Mouse (Mus musculus): ENCODE data around the gene Syne2.

Gene Syne2

DNA sequence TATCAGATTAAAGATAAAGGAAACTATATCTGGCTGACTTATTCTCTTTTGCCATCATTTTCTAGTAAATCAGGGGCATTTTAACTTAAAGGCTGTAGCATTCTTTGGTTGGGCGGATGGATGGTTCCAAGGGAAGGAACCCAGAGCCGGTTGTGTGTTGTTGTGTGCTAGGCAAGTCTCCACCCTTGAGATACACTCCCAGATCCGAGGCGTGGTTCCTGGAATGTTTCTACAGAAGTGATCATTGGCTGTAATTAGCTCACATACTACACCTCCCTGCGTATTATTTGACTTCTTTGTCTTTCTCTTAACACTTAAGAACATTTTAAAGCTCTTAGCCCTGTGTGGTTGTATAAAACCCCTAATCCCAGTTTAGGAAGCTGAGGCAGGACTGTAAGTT, 252.5 kb downstream of the Syne2 start:
- no peak for DNase-seq

DNA sequence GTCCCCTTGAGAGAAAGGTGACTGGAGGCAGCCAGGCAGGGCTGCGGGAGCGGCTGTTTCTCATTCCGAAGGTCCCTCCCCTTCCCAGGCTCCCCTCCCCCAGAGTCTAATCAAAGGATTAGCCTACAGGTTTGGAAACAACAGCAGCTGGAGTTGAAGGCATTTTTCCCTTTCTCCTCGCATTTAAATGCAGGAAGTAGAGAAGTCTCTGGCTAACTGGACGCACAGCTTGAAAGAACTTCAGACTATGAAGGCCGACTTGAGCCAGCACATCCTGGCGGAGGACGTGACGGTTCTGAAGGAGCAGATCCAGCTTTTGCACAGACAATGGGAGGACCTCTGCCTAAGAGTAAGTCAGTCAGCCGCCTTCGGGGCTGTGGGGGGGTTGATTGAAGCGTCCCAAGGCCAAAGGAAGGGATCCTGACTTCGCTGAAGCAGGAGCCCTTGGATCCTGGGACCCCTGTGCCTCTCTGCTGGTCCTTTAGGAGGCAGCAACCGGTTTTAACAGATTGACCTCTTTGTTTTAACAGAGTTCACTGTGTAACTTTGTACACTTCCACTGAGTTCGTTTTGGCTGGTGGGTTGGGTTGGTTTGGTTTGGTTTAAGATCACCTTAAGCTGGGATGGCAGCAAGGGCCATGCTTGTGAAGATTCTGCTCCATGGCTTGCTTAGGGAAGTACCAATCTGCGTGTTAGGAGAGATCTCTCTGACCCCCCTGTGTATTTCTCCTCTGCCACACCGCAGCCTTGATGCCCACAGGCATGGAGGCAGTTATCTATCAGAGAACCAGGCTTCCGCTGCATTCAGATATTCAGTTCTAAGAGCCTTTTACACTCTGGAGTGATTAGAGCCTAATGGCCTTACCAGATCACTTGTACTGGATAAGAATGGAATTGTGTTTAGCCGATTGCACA, 254.3 kb downstream of the Syne2 start:
- no peak for DNase-seq

DNA sequence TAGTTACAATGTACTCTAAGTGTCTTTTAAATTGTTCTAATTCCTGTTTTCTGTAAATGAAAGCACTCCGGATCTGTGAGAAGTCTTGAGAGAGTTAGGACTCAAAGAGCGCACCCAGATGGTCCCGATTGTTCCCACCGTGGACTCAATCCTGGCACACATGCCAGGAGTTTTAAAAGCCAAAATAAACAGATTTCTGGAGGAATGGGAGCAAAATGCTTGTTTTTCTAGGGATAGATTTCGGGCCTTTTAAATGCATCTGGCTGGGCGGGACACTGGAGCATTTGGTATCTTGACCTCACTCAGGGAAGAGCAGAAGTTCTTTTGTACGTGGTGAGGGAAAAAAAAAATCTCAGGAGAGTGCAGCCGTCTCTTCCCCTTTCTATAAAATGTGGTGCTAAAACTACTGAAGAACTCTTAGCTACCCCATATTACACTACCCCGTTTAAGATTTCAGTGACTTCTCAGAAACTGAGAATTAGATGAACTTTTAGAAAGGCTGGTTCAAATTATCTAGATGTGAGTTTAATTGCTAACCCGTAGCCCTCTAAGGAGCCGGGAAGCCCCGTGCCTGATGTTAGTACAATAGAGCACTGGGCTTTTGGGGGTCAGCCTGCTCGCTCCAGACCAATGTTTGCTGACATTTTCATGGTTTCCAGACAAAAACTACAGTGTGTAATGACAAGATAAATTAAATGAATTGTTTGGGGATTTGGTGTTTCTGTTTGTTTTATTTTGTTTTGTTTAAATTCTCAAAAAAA, 255.3 kb downstream of the Syne2 start:
- no peak for DNase-seq

DNA sequence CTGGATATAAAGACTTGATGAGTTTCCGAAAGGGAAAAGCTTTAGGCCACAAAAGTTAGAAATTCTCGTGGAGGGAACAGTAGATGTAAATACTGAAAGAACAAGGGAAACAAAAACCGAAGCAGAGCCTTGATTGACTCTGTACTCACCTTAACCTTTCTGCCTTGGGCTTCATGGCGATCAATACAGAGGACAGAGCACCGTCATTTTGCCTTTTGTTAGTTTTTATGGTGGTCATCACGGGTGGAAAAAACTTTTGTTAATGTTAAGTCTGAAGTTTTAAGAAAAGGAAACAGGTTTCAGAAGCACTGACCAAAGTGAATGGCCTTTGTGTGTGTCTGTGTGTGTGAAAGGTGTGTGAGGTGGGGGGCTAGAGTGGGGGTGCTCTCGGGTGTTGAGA, 256.0 kb downstream of the Syne2 start:
- DNase-seq: no peak

DNA sequence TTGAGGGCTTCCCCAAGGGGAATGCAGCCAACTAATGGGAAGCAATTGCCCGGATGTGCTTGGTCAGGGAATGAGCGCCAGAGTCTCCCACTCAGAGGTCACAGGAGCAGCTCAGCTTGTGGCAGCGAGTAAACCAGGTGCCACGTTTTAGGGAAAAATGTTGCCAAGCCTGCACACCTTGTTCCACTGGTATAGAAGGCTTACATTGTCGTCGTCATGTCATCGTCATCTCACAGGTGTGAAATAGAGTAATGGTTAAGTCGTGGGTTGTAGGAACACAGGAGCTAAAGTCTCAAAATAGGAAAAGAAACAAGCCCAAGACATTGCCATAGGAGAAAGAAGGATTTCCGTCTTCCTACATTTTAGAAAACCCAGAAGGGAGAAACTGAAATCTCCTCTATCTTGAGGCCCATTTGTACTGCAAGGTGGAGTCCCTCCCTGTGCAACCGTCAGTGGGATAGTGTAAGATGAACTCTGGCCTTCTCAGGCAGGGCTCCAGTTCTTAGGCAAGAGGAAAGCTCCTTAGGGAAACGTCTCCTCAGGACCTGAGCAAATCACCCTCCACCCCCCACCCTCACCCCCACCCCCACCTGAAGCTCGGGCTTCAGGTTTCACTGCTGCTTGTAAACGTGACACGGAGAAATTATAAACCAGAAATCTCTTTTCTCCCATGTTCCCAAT, 263.1 kb downstream of the Syne2 start:
- DNase-seq: no peak

DNA sequence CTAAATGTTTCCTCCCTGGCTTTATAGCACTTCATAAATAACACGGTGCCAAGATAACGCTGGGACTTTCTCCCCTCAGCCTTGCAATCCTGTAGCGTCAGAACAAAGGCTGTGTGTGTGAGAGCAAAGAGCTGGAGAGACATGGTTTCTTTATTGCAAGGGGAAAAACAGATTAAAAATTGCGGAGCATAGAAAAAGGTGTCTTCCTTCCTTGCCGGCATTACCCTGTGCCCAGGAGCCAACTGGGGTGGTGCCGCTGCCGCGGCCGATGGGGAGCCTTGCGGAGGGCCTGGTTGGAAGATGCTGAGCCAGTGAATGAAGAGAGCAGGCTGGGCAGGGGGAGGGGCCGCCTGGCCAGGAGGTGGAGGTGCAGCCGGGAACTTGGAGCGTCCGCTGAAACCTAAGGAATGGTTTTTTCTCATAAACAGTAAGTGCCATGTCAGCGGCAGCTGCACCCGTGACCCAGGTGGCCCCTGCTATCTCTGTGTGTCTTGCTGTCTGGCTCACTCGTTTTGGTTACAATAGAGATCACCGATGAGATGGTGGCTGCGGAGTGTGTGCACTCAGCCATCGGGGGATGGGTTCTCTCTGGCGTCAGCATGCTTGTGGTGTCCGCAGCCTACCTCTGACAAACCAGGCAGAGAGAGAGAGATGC, 263.8 kb downstream of the Syne2 start:
- DNase-seq: peak; percentile 26

DNA sequence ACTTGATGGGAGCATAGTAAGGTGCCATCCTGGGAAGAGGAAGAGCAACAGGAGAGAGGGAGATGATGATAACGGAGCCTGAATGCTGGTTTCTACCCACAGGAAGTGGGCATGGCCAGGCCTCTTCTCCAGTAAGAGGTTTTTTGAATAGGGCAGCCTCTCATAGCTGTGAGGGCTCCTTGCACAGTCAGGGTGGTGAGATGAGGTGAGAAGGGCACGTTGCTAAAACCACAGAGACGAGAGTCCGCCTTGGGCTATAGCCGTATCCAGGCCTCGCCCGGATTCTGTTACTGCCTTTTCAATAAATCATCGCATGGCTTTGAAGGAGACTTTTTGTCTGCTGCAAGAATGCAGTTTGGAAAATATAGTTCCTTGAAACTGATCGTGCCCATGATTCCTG, 267.1 kb downstream of the Syne2 start:
- DNase-seq: no peak

DNA sequence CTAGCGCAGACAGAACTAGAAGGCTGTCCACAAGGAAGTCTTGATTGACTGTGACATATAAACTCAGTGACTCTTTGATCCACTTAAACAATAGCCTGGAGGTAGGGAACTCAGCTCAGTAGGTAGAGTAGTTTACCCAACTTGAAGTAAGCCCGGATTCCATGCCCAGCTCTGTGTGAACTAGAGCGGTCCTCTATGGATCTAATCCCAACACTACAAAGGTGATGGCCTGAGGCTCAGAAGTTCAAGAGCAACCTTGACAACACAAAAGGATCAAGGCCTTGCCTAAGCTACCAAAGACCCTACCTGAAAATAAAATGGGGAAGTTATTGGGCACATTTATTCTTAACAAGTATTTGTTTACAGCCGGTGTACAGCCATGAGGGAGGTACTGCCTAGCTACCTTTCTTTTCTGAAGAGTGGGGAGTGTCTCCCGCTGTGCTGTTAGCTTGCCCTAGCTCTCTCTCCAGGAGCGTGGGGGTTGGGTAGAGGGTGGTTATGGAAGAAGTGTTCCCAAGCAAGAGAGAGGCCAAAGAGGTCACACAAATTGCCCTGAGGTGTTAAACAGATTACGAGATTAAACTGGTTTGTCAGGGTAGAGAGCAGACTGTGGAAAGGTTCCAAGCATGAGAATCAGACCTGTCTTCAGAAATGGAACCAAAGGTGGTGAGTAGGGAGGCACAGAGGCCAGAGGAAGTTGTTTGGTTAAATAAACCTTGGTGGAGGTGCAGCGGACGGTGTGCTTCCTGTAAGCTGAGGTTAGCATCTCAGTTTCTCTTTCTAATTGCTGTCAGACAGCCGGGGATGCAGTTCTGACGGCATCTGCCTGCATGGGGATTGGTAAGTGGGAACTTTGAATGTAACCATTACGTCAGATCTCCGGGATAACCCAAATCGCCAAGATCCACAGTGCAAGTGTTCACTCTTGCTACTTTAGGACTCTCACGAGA, 268.3 kb downstream of the Syne2 start:
- DNase-seq: peak; percentile 38

DNA sequence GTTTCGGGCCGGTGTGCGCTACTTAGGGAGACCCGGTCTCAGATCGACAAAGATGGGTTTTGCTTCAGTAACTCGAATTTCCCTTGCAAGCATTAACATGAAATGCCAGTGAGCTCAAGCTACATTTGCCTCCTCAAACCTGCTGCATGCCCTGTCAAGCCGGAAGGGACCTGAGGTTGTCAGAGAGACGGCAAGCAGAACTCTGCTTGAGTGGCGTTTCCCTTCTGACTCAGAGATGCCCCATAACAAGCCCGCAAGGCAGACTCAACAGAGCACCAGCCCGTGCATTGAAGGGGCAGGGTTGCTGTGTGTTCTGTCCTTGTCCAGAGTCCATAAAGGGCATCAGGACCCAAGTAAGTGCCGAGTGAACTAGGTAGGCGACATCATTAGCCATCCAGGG, 269.1 kb downstream of the Syne2 start:
- peak; percentile 36 for DNase-seq

DNA sequence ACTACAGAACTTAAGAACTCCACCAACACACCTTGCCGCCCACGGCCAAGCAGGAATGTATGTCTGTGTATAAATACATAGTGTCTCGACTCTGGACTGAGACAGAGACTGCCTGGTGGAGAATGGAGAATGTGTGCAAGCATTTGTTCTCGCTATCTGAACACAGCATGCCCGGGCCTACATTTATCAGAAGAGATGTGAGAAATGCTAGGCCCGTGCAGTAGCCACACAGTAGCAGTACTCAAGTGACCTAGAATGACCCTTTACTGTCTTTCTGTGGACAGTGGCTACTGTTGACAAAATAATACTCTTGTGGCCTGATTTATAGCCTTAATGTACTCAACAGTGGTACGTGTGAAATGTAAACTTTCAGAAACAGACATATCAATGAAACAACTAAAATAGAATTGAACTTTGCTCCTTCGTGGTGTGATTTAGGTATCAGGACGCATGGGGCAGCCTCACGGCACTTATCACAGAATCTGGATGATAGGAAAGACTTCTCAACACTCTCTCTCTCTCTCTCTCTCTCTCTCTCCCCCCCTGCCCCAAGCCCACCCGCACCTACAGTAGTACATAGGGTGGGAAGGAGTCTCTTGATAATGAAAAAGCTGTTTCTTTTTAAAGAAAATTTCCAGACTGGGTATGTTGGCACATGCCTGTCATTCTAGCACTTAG, 275.0 kb downstream of the Syne2 start:
- no peak for DNase-seq

DNA sequence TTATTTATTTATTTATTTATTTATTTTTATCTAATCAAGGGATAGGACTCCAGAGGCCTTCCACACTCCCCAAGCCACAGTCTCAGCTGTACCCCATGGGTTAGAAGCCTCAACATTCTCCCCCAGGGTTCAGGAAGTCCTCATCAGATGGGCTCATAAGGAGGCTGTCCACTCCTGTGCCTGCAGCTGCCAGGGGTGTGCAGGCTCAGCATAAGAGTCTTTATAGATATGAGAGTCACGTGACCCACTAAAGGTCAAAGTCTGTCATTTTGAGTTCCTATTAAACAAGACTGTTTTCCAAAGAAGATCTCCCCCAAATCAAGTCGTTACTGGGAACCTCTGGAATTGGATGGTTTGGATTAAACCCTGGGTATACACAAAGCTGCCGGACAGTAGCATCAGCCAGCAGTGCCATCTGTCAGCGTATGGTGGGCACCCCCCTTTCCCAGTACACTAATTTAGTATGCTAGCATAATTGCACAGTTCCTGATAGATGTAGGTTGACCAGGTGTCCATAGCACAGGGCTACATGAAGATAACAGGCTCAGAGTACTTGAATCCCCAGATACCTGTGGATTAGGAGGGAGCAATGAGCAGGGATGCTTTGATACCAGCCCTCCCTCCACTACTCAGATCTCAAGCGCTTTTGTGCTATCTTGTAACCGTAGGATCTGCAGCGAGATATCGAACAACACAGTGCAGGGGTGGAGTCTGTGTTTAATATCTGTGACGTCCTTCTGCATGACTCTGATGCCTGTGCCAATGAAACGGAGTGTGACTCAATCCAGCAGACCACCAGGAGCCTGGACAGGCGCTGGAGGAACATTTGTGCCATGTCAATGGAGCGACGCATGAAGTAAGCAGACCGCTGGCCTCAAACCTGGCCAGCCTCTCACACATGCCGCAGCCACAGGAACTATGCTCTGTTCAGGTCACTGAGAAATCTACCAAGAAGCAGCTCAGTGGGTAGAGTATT, 276.0 kb downstream of the Syne2 start:
- DNase-seq: no peak

DNA sequence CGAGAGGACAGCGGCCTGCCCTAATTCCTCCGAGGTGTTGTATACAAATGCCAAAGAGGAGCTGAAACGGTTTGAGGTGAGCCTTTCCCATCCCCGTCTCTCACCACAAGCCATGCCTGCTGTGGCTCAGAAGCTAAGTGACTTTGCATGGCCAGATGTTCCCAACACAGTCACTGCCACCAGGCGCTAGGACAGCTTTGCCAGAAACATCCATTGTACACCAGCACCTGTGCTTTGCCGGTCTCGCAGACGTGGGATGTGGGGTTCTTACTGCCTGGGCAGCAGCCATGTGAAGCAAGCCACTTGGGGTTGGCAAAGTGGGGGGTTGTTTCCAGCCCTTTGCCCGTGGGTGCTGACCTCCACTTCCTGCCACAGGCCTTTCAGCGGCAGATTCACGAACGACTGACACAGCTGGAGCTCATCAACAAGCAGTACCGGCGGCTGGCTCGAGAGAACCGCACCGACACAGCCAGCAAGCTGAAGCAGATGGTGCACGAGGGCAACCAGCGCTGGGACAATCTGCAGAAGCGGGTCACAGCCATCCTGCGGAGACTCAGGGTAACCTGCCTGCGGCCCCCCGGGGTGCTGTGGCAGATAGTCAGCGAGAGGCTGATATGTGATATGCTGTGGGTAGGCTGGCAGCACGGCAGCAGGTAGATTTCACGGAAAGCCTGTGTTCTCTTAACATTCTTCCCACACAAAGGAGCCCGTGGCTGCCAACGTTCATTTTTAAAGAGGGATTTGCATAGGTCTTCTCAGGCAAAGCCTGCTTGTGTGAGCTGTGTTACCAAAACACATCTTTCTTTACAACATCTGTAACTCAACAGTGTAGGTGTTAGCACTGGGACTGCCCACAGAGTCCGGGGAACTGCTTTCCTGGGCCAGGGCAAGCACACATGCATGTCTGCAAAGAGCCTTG, 277.4 kb downstream of the Syne2 start:
- DNase-seq: peak; percentile 65

DNA sequence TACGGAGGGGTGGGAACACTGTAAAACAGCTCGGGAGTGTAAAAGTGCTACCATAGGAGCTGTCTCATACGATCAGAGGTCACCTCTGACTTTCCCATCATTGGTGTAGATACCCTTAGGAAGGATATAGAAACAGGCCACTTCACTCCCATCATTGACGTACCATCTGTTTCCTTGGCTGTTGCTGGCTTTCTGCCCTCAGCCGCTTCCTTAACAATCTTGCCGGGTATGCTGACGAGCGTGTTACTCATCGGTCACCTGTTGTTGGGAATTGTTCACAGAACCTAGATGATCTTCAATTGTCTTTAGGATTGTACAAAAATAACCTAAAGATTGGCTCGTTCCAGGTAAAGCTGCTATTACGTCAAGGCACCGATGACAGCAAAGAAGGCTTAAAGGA, 284.7 kb downstream of the Syne2 start:
- DNase-seq: no peak

DNA sequence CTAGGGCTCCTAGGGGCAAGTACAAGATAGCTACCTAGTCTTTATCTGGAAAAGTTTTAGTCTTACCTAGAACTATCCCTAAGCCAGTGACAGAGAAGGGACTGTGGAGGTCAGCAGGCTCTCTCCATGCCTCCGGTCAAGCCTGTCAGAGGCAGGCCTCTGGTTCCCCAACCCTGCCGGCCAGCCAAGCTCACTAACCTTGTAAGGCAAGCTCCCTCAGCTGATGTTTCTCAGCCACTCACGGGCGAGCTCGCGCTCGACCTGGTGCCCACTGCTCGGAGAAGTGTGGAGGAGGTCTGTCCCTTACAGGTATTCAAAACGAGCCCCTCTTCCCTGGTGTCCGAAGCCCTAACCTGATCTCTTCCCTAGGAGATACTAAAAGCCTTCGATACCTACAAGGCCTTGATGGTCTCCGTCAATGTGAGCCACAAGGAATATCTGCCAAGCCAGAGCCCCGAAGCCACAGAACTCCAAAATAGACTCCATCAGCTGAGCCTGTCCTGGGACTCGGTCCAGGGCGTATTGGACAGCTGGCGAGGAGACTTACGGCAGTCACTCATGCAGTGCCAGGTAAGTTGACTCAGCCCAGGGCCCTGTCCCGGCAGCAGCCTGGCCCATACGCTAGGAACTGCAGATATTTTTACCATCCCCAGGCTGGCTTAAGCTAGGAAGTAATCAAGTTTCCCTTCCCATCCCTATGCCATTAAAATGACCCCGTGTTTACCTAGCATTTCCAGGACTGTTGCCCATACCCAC, 286.8 kb downstream of the Syne2 start:
- DNase-seq: no peak

DNA sequence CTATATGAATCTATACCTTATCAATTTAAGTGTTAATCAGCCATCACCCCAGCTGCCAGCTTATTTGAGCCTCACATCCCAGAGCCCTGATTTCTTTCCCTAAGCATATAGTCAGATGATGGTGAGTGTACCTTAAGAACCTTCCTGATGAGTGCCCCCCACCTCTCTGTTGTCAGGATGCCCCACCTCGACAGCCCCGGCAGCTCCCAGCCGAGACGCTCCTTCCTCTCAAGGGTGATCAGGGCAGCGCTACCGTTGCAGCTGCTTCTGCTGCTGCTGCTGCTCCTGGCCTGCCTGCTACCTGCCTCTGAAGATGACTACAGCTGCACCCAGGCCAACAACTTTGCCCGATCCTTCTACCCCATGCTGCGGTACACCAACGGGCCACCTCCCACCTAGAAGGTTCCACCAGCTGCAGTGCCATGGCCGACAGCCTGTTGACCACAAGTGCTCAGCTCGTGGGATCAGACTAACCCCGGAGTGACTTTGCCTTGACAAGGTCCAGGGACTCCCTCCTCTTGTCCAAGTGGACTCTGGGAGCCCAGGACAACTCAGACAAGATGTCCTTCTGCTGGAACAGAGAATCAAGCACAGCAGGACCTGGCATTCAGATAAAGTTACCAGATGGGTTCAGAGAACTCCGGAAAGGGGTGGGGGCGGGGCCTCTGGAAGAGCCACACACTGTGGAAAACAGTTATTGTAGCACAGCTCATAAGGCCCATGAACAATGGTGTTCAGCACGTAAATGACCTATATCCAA, 291.9 kb downstream of the Syne2 start:
- DNase-seq: no peak

DNA sequence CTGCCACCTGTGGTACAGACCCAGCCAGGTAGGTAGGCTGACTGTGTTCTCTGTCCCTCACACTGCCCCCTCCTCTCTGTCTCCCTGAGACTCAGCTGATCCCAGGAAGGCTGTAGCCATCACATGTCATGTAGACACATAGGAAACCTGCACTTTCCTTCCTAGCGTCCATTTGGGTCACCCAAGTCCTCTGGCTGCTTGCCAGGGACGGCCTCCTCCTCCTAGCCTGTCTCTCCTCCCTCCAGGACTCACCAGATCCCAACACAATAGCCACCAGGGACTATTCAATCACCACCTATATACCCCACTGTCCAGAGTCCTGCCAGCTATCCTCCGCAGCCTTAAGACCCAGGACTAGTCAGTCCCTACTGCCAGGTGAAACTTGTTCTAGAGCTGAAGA, 293.1 kb downstream of the Syne2 start:
- no peak for DNase-seq

DNA sequence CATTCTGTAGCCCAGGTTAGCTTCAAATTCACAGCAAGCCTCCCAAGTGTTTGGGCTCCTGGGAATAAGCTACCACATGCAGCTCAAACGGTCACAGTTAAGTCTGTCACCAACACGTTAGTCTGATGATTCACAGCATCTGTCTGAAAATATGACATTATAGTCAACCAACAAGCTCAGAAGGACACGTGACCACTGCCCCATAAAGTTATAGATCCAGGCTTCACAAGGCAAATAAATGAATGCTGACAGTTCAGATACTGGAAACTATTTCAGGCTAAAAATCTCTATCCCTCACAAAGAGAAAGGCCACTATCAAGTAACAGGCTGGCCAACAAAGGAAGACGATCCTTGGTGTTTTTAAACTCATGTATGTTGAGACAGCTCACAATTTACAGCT, 298.6 kb downstream of the Syne2 start:
- no peak for DNase-seq

Measured in thymus, postnatal 14 days (tissue).